Mouse (Mus musculus): ENCODE data around the gene Patj.
"Not testable (repeated sequence)": the region's sequence is repeated elsewhere in the genome, so short reads cannot be mapped to it uniquely, and the experiment has no call there.

Gene Patj

GRCm38 (mm10) chr4:98567457-98567856 is 171.9 kb downstream of the Patj start:
- no peak for DNase-seq (ENCODE audit: low read depth, low spot score)

- DNase-seq (ENCODE audit: low read depth, low spot score) = no peak
Measured at GRCm38 (mm10) chr4:98569904-98570303, 174.3 kb downstream of the Patj start.

GRCm38 (mm10) chr4:98577275-98577674 is 181.7 kb downstream of the Patj start:
- no peak for DNase-seq (ENCODE audit: low read depth, low spot score)

GRCm38 (mm10) chr4:98577957-98578541 is 182.5 kb downstream of the Patj start:
- DNase-seq (ENCODE audit: low read depth, low spot score) = no peak

GRCm38 (mm10) chr4:98581456-98581855 is 185.9 kb downstream of the Patj start:
- no peak for DNase-seq (ENCODE audit: low read depth, low spot score)

- no peak for DNase-seq (ENCODE audit: low read depth, low spot score)
Measured at GRCm38 (mm10) chr4:98584023-98584422, 188.4 kb downstream of the Patj start.

GRCm38 (mm10) chr4:98586303-98586702 is 190.7 kb downstream of the Patj start:
- DNase-seq (ENCODE audit: low read depth, low spot score) = no peak

GRCm38 (mm10) chr4:98587686-98588085 is 192.1 kb downstream of the Patj start:
- no peak for DNase-seq (ENCODE audit: low read depth, low spot score)

- no peak for DNase-seq (ENCODE audit: low read depth, low spot score)
Measured at GRCm38 (mm10) chr4:98593961-98594360, 198.4 kb downstream of the Patj start.

DNA sequence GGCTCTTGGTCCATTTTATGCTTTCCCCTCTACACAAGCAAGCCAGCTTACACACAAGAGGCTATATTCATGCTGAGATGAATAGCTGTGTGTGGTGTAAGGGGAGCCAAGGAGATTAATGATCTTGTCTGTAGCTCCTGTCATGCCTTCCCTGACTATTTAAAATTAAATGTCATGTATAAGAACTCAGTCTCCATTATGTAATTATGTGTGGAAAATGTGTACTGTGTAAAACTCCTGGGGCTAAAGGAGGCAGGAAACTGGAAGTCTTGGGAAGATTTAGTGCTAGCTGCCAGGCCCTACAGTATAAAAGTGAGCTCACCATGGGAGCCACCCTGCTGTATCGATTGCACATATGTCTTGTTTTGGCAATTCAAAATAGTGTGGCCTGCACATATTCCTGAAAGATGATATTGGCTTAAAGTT is 203.0 kb downstream of the Patj start:
- DNase-seq (ENCODE audit: low read depth, low spot score) = no peak

GRCm38 (mm10) chr4:98599358-98599757 is 203.8 kb downstream of the Patj start:
- no peak for DNase-seq (ENCODE audit: low read depth, low spot score)

GRCm38 (mm10) chr4:98603131-98603530 is 207.5 kb downstream of the Patj start:
- no peak for DNase-seq (ENCODE audit: low read depth, low spot score)

DNA sequence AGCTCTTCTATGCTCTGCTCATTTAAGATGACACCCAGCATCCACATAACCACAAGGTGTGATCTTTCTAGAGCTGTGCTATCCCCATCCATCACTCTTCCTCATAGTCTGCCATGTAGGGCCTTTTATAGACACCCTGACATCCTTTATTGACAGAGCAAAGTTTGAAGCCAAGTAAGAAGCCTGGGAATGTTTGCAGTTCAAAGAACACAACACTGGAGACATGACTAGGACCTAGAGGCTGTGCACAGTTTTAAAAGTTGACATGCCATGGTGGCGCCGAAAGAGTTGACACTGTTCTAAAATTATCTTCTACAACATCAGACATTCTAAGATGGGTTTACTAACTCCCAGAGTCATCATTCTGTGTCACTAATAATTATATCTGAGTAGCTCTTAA is 214.9 kb downstream of the Patj start:
- DNase-seq (ENCODE audit: low read depth, low spot score) = no peak

DNA sequence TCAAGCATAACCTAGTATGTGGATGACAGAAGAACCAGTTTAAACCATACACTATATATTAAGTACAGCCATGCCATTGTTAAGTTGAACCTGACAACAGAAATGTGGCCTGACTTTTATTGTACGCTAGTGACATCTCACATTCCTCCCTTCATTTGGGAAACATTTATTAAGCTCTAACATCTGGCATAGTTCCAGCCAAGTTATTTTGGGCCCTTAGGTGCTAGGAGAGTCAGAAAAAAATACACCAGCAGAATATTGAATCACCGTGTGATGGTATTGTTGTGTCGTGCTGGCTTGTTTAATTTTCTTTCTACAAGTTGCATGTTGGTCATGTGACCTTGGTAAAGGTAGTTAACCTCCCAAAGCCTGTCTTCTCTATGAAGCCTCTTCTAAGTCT is 218.8 kb downstream of the Patj start:
- no peak for DNase-seq (ENCODE audit: low read depth, low spot score)

DNA sequence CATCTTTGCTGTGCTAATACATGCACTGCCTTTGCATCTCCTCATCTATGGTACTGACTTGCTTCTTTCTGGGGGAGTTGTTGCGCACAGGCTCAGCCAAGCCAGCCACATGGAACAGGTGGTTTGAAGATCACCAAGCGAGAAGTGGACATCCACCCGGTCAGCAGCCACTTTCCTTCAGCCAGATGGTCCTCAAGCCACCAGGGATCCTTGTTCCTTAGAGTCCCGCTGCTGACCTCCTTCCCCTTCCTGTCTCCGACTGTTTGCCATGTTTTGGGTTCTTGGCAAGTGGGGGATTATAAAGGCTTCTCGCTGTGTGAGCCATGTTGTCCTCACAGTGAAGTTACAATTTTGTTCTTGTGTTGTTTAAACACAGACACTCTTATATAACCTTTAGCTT is 223.6 kb downstream of the Patj start:
- DNase-seq (ENCODE audit: low read depth, low spot score) = no peak

DNA sequence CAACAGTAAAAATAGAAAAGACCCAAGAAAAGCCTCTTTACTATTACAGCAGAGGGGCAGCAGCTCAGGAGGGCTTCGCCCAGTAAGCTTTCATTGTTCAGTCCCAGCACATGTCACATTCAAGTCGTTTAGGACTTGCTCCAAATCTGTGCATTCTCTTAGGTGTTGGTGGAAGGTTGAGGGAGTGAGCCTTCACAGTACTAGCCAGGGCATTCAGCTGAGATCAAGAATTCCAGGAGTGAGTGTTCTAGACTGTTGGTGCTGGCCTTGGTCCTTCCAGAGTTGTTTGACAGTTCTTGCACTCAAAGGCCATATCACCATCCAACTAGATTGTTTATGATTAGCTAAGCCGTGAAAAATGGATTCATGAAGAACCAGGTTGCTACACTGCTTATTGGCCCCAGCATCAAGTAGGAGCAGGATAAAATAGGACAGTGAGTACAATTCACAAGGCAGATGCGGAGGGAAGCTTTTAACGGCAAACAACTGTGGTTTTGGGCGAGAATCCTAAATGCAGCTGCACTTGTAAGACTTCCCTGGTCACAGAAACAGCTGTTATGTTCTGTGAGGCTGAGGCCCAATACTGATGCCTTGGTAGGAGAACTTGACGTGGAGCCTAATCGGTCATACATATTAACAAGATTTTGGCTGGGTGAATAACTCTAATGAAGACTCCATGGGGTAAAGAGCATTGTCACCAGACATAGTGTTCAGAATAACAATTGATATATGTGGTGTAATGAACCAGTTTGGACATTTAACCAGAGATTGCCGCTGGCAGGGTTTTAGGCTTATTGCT is 225.6 kb downstream of the Patj start:
- no peak for DNase-seq (ENCODE audit: low read depth, low spot score)

- DNase-seq (ENCODE audit: low read depth, low spot score) = peak; percentile 9
Measured at GRCm38 (mm10) chr4:98622180-98622579, 226.6 kb downstream of the Patj start.

- no peak for DNase-seq (ENCODE audit: low read depth, low spot score)
Measured at GRCm38 (mm10) chr4:98622996-98623673, 227.6 kb downstream of the Patj start.

DNA sequence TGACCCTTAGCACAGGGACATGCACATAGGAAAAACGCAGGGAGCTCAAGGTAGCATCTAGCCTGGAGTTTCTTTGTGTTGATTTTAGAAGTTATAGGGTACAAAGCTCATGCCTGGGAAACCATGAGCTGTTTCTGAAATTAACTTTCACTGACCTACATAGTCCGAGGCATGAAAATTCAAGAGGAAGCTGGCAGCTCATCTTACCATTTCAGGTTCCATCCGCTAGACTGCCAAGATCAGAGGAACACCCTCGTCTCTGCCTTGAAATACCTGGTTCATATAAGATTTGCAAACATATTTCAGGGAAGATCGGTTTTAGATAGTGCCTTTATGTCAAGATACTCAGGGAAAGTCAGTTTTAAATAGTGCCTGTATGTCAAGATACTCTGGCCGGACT is 232.7 kb downstream of the Patj start:
- DNase-seq (ENCODE audit: low read depth, low spot score) = no peak

GRCm38 (mm10) chr4:98629217-98629616 is 233.6 kb downstream of the Patj start:
- DNase-seq (ENCODE audit: low read depth, low spot score) = not testable (repeated sequence)

DNA sequence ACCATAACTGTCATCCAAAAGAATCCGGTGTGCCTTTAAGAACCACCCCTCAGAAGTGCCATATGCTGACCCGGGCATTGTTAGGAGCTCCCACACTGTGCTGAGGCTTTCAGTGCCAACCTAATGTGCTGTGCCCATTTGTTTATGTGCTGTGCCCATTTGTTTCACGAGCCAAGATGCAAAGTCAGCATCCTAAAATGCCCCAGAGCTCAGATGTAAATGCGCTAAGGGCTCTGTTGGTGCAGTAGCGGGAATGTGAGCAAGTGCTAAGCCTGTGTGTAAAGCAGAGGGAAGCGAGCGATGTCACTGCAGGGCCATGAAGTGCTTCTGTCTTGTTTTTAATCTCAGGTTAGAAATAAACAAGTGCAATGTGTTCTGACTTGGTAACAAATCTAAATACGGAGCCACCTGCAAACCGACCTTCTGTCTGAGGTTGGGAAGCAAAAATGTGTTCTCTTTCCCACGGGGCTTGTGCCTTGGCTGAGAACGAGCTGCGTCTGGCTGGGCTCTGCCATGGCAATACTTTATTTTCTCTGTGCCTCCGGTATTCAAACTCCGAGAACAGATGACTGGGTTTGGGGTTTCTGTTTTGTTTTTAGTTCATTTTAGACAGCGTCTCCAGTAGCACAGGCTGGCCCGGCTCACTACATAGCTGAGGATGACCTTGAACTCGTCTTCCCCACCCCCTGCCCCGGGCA is 239.7 kb downstream of the Patj start:
- DNase-seq (ENCODE audit: low read depth, low spot score) = no peak

DNA sequence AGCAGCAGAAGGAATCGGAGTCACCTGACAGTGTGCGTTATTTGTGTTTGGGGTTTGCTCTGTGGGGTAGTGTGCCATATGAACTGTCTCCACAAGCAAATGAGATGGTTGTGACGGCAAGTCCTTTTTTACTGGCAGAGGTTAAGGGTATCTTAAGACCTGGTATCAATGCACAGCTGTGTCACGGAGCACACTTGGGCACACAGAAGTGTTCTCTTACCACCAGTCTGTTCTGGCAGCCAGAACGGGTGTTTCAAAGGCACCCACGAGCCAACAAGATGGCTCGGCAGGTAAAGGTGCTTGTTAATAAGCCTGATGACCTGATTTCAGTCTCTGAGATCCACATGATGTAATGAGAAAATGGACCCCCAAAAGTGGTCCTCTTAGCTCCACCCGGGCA is 243.1 kb downstream of the Patj start:
- no peak for DNase-seq (ENCODE audit: low read depth, low spot score)

Data from CD4-positive, CD25-positive, alpha-beta regulatory T cell, adult 2 months (primary cell).